Mouse (Mus musculus): Measurements from ENCODE around the gene Plxnb1.
A peak's percentile ranks its signal among the peaks of the same experiment; 100 is the strongest.

Gene Plxnb1

GRCm38 (mm10) chr9:109101933-109102445, 6.8 kb downstream of the Plxnb1 start:
- DNase-seq (ENCODE audit: low read depth, low spot score), result no peak

GRCm38 (mm10) chr9:109102541-109102940, 7.4 kb downstream of the Plxnb1 start:
- no peak for DNase-seq (ENCODE audit: low read depth, low spot score)

- DNase-seq (ENCODE audit: low read depth, low spot score), result no peak
These were observed 8.1 kb downstream of the Plxnb1 start for GRCm38 (mm10) chr9:109103250-109103649.

- DNase-seq (ENCODE audit: low read depth, low spot score), result no peak
These were observed 8.9 kb downstream of the Plxnb1 start for GRCm38 (mm10) chr9:109104083-109104482.

- DNase-seq (ENCODE audit: low read depth, low spot score), result no peak
These were observed 9.8 kb downstream of the Plxnb1 start for GRCm38 (mm10) chr9:109105011-109105410.

DNA sequence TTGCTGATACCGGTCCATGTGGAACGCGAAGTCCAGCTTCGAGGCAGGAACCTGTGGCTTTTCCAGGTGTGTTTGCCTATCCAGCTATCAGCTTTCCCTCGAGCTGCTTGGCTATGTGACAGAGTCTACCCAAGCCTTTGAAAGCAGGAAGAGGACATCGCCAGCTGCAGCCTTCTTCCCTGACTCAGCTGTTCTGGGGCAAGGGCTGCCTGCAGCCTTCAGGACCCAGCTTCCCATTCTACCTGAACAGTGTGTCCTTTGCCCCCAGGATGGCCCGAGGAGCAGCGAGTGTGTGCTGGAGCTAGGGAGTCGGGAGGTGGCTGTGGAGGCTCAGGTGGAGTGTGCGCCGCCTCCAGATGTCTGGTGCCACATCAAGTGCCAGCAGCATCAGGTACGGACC, 10.5 kb downstream of the Plxnb1 start:
- no peak for DNase-seq (ENCODE audit: low read depth, low spot score)

GRCm38 (mm10) chr9:109107341-109107740, 12.2 kb downstream of the Plxnb1 start:
- DNase-seq (ENCODE audit: low read depth, low spot score), result no peak

- DNase-seq (ENCODE audit: low read depth, low spot score), result no peak
These were observed 15.1 kb downstream of the Plxnb1 start for GRCm38 (mm10) chr9:109110240-109110639.

DNA sequence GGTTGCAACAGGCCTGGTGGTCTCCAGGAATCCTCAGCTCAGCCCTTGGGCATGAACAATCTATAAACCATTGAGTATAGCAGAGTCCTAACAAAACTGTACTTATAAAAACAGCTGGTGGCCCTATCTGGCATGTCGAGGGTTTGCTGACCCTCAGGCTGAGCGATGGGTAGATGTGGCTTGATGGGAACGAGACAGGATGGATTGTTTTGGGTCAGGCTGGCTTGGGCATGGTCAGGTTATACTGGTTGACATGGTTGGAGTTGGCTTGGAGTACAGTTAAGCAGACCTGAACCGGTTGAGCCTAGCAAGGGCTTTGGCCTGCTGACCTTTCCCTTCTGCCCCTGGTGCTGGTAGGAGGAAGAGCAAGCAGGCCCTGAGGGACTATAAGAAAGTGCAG, 15.9 kb downstream of the Plxnb1 start:
- DNase-seq (ENCODE audit: low read depth, low spot score), result no peak

DNA sequence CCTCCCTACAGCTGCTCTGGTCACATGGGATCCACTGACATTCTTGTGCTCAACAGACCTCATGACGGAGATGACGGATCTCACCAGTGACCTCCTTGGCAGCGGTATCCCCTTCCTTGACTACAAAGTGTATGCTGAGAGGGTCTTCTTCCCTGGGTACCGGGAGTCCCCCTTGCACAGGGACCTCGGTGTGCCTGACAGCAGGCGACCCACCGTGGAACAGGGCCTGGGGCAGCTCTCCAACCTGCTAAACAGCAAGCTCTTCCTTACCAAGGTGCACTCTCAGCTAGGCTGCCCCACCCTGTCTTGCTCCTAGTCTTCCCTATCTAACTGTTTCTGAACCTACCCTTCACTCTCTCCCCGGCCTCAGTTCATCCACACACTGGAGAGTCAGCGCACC, 16.4 kb downstream of the Plxnb1 start:
- no peak for DNase-seq (ENCODE audit: low read depth, low spot score)

DNA sequence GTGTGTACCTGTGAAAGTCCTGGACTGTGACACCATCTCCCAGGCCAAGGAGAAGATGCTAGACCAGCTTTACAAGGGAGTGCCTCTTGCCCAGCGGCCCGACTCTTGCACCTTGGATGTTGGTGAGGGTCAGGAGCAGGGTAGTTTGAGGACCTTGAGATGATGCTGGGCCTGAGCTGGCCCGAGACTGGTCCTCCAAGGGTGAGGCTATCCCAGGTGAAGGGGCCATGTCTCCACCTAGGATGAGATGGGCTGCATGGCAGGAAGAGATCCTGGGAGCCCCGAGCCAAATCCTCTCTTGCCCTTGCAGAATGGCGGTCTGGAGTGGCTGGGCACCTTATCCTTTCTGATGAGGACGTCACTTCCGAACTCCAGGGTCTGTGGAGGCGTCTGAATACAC, 18.1 kb downstream of the Plxnb1 start:
- no peak for DNase-seq (ENCODE audit: low read depth, low spot score)

DNA sequence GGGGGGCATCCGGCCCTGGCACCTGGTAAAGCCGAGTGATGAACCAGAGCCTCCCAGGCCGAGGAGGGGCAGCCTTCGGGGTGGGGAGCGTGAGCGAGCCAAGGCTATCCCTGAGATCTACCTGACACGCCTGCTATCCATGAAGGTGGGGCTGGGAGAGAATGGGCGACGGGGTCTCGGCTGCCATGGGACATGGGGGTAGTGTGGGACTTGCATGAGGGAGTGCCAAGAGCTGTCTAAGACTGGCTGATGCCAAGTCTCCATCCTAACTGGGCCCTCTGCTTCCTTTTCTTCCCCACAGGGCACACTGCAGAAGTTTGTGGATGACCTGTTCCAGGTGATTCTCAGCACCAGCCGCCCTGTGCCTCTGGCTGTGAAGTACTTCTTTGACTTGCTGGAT, 19.1 kb downstream of the Plxnb1 start:
- DNase-seq (ENCODE audit: low read depth, low spot score), result no peak

- no peak for DNase-seq (ENCODE audit: low read depth, low spot score)
These were observed 19.7 kb downstream of the Plxnb1 start for GRCm38 (mm10) chr9:109114871-109115270.

DNA sequence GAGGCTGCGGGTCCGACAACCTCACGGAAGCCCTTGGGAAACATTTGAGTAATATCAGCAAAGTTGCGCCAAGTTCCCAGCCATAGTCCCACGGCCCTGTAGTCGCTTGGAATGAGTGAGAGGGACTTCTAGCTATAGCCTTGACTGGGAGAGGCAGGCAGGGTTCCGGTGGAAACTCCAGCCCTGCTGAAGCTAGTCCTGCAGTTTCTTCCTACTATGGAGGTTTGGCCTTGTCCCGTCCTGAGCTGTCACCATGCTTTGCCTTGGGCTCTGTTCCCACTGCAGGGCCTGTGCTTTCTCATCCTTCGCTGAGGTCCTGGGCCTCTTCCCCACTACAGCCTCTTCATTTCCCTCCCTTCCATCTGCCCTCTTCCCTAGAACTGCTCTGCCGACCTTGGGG, 21.0 kb downstream of the Plxnb1 start:
- DNase-seq (ENCODE audit: low read depth, low spot score), result no peak

DNA sequence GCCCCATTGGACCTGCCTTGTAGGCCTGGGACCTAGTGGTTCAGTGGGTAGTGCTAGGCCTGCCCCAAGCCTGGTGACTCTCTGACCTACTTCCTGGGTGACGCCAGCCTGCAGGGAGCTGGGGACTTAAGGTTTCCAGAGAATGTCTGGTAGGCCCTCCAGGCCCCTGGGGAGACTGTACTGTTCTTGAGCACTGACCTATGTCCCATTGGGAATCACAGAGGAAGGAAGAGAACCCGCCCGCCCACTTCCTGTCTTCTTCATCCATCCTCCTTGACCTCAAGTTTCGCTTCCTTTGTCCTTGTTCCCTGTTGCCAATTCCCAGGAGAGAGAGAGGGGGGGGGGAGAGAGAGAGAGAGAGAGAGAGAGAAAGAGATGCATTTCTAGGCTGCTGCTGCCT, 22.9 kb downstream of the Plxnb1 start:
- DNase-seq (ENCODE audit: low read depth, low spot score), result no peak

- DNase-seq (ENCODE audit: low read depth, low spot score), result no peak
These were observed 24.4 kb downstream of the Plxnb1 start for GRCm38 (mm10) chr9:109119571-109119970.

DNA sequence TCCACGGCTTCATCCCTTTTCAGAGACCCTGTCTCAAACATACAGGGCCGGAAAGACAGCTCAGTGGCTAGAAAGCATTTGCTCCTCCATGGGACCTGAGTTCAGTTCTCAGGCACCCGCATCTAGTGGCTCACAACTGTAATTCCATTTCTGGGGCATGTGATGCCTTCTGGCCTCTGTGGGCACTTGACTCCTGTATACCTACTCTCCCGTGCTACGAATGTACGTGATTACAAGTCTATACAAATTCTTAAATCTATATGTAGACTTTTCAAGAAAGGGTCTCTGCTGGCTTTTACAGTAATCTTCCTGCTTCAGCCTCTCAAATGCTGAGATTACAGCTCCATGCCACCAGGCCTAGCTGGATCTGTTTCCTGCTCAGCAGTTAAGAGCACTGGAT, 25.8 kb downstream of the Plxnb1 start:
- no peak for DNase-seq (ENCODE audit: low read depth, low spot score)

DNA sequence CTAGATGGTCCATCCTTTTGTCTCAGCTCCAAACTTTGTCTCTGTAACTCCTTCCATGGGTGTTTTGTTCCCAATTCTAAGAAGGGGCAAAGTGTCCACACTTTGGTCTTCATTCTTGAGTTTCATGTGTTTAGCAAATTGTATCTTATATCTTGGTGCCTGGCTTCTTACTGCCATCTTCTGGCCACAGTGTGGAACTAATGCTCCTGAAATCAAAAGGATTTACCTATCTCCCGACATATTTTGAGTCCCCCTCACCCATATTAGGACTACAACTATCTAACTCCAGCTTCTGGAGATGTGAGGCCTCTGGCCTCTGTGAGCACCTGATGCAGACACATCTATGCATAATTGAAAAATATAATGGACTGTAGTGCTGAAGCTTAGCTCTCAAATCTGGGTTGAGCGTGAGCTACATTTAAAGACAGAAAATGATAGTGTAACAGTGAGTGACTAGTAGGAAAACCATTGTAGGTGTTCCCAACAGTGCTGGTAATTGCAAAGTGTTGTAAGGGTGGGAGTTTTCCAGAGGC, 27.4 kb downstream of the Plxnb1 start:
- DNase-seq (ENCODE audit: low read depth, low spot score), result peak; percentile 75

- DNase-seq (ENCODE audit: low read depth, low spot score), result no peak
These were observed 28.1 kb downstream of the Plxnb1 start for GRCm38 (mm10) chr9:109123266-109123665.

GRCm38 (mm10) chr9:109124164-109124563, 29.0 kb downstream of the Plxnb1 start:
- DNase-seq (ENCODE audit: low read depth, low spot score), result no peak

DNA sequence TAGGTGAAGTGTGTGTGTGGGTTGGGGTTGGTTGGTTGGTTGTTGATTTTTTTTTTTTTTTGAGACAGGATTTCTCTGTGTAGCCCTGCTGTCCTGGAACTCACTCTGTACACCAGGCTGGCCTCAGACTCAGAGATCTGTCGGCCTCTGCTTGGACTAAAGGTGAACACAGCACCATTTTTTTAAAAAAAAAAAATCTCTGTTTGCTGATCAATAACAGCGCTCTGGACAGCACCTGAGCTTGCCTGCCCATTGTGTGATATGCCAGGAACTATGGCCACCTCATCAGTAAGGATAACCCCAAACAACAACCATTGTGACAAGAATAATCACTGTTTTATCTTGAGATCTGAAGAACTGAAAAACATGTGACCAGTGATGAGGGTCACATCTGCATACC, 29.9 kb downstream of the Plxnb1 start:
- DNase-seq (ENCODE audit: low read depth, low spot score), result no peak

DNA sequence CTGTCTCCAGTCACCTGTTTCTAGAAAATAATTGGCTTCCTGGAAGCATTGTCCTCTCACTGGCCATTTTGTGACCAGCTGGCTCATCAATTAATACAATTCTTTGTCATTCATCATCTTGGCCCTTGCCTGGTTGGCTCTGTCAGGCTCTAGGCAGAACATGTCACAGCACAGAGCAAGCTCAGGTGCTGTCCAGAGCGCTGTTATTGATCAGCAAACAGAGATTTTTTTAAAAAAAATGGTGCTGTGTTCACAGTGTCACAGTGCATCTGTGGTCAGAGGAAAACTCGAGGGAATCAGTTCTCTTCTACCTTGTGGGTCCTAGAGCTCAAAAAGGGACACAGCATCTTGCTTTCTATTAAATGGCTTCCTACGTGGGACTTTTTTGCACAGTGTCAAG, 30.3 kb downstream of the Plxnb1 start:
- no peak for DNase-seq (ENCODE audit: low read depth, low spot score)

GRCm38 (mm10) chr9:109127076-109127475, 31.9 kb downstream of the Plxnb1 start:
- no peak for DNase-seq (ENCODE audit: low read depth, low spot score)

GRCm38 (mm10) chr9:109128211-109128610, 33.0 kb downstream of the Plxnb1 start:
- DNase-seq (ENCODE audit: low read depth, low spot score), result peak; percentile 33
